Mouse (Mus musculus) MEL (cell line): ENCODE data around the gene Abca2. TPM values are rescaled to one million over a fixed set of nuclear protein-coding genes. Genes with fewer than 3 reads are reported as not detected.

Source experiments
- DNase-seq: peaks from one replicate; pipeline ENCODE4 v3.0.0; 2011; ENCODE audit warnings: low read depth, low spot score
- H3K27ac ChIP-seq: 2 replicates; pipeline ENCODE4 v1.5.1; 2012; ENCODE audit warnings: low read depth, mild to moderate bottlenecking, control low read depth, low read length, moderate library complexity; ENCODE audit not compliant: control insufficient read depth
- H3K27me3 ChIP-seq, 2 experiments: fragments of 150-350 bp in 1 of 2; sonication (generic) in 1 of 2; 2 replicates each; pipeline ENCODE4 v1.6.1; 2012; ENCODE audit warnings: low read length in 2 of 2, mild to moderate bottlenecking in 2 of 2, improper control_type of control experiment in 1 of 2, moderate library complexity in 1 of 2; ENCODE audit not compliant: insufficient read depth in 2 of 2, control insufficient read depth in 1 of 2
- H3K36me3 ChIP-seq, 2 experiments: 2 replicates each; pipeline ENCODE4 v1.6.1; 2012 to 2014; ENCODE audit warnings: low read length in 2 of 2, improper control_type of control experiment in 1 of 2, inconsistent platforms in 1 of 2, mild to moderate bottlenecking in 1 of 2; ENCODE audit not compliant: insufficient read depth in 2 of 2, control insufficient read depth in 1 of 2
- H3K4me1 ChIP-seq, 2 experiments: fragments of 150-350 bp in 1 of 2; sonication (generic) in 1 of 2; 2 replicates each; pipeline ENCODE4 v1.6.1; 2012; ENCODE audit warnings: low read length in 2 of 2, improper control_type of control experiment in 1 of 2, mild to moderate bottlenecking in 1 of 2; ENCODE audit not compliant: insufficient read depth in 2 of 2, control insufficient read depth in 1 of 2
- H3K4me3 ChIP-seq, 2 experiments: fragments of 150-350 bp in 1 of 2; sonication (generic) in 1 of 2; 2 replicates each; pipeline ENCODE4 v1.5.1; 2012; ENCODE audit warnings: low read depth in 2 of 2, low read length in 2 of 2, mild to moderate bottlenecking in 2 of 2, moderate library complexity in 2 of 2, control low read depth in 1 of 2, improper control_type of control experiment in 1 of 2; ENCODE audit not compliant: control insufficient read depth in 1 of 2, insufficient read depth in 1 of 2
- H3K79me2 ChIP-seq: 2 replicates; pipeline ENCODE4 v1.6.1; 2012; ENCODE audit warnings: mild to moderate bottlenecking, low read length, moderate library complexity; ENCODE audit not compliant: control insufficient read depth, poor library complexity, insufficient read depth
- H3K9ac ChIP-seq: 2 replicates; pipeline ENCODE4 v1.6.1; 2012; ENCODE audit warnings: low read depth, mild to moderate bottlenecking, control low read depth, low read length, moderate library complexity; ENCODE audit not compliant: control insufficient read depth, poor library complexity, severe bottlenecking
- H3K9me3 ChIP-seq: fragments of 150-350 bp; sonication (generic); replicated peaks from 2 replicates; pipeline ENCODE4 v1.6.1; 2012; ENCODE audit warnings: mild to moderate bottlenecking, low read length, improper control_type of control experiment, moderate library complexity; ENCODE audit not compliant: insufficient read depth
- CTCF ChIP-seq, 3 experiments: IDR thresholded peaks in 2 of 3; conservative IDR thresholded peaks in 1 of 3; 2 replicates each; pipeline ENCODE4 v1.5.1; 2011 to 2012; ENCODE audit warnings: low read length in 3 of 3, low read depth in 2 of 3, mild to moderate bottlenecking in 2 of 3, improper control_type of control experiment in 1 of 3, inconsistent platforms in 1 of 3, mixed read lengths in 1 of 3, moderate library complexity in 1 of 3; ENCODE audit not compliant: control insufficient read depth in 1 of 3, insufficient read depth in 1 of 3, poor library complexity in 1 of 3, severe bottlenecking in 1 of 3
- E2F4 ChIP-seq: IDR thresholded peaks from 2 replicates; pipeline ENCODE4 v1.6.1; 2011; ENCODE audit warnings: low read depth, low read length, improper control_type of control experiment, borderline replicate concordance
- ELF1 ChIP-seq: IDR thresholded peaks from 2 replicates; pipeline ENCODE4 v1.6.1; 2014; ENCODE audit warnings: low read depth, mild to moderate bottlenecking, inconsistent platforms, low read length, improper control_type of control experiment, moderate library complexity
- ETS1 ChIP-seq: IDR thresholded peaks from 2 replicates; pipeline ENCODE4 v1.6.1; 2012; ENCODE audit warnings: low read depth, mild to moderate bottlenecking, inconsistent platforms, low read length, improper control_type of control experiment, moderate library complexity
- GABPA ChIP-seq: IDR thresholded peaks from 2 replicates; pipeline ENCODE4 v1.6.1; 2012; ENCODE audit warnings: low read depth, mild to moderate bottlenecking, inconsistent platforms, low read length, improper control_type of control experiment, moderate library complexity
- GATA1 ChIP-seq: IDR thresholded peaks from 2 replicates; pipeline ENCODE4 v1.6.1; 2011; ENCODE audit warnings: low read depth, low read length, improper control_type of control experiment
- KAT2A ChIP-seq: conservative IDR thresholded peaks from 2 replicates; pipeline ENCODE4 v1.6.1; 2012; ENCODE audit warnings: low read depth, low read length, improper control_type of control experiment, inconsistent platforms
- MAFK ChIP-seq: IDR thresholded peaks from 2 replicates; pipeline ENCODE4 v1.6.1; 2011; ENCODE audit warnings: low read depth, mild to moderate bottlenecking, low read length, improper control_type of control experiment, borderline replicate concordance
- MAX ChIP-seq: IDR thresholded peaks from 2 replicates; pipeline ENCODE4 v1.6.1; 2011; ENCODE audit warnings: low read length, improper control_type of control experiment
- MEF2A ChIP-seq: IDR thresholded peaks from 2 replicates; pipeline ENCODE4 v1.6.1; 2014; ENCODE audit warnings: low read depth, mild to moderate bottlenecking, inconsistent platforms, low read length, improper control_type of control experiment; ENCODE audit not compliant: poor library complexity, insufficient replicate concordance, severe bottlenecking; ENCODE audit errors: extremely low read depth
- MXI1 ChIP-seq: IDR thresholded peaks from 2 replicates; pipeline ENCODE4 v1.6.1; 2011; ENCODE audit warnings: mild to moderate bottlenecking, low read depth, low read length, improper control_type of control experiment
- MYB ChIP-seq: IDR thresholded peaks from 2 replicates; pipeline ENCODE4 v1.6.1; 2011; ENCODE audit warnings: mild to moderate bottlenecking, low read depth, low read length, improper control_type of control experiment
- NELFE ChIP-seq: IDR thresholded peaks from 2 replicates; pipeline ENCODE4 v1.6.1; 2011; ENCODE audit warnings: low read depth, low read length, improper control_type of control experiment
- POLR2A ChIP-seq, 2 experiments: IDR thresholded peaks; 2 replicates each; pipeline ENCODE4 v1.6.1; 2011 to 2012; ENCODE audit warnings: low read length in 2 of 2, mild to moderate bottlenecking in 2 of 2, control low read depth in 1 of 2, improper control_type of control experiment in 1 of 2, low read depth in 1 of 2, moderate library complexity in 1 of 2; ENCODE audit not compliant: control insufficient read depth in 1 of 2, insufficient read depth in 1 of 2, poor library complexity in 1 of 2
- POLR2AphosphoS2 ChIP-seq: IDR thresholded peaks from 2 replicates; pipeline ENCODE4 v1.6.1; 2011; ENCODE audit warnings: low read length, improper control_type of control experiment
- POLR2AphosphoS5 ChIP-seq: IDR thresholded peaks from 2 replicates; pipeline ENCODE4 v1.6.1; 2012; ENCODE audit warnings: low read depth, borderline replicate concordance, mild to moderate bottlenecking, inconsistent platforms, low read length, moderate library complexity, mixed read lengths
- RAD21 ChIP-seq: IDR thresholded peaks from 2 replicates; pipeline ENCODE4 v1.6.1; 2011; ENCODE audit warnings: mild to moderate bottlenecking, low read depth, low read length, improper control_type of control experiment
- RCOR1 ChIP-seq: IDR thresholded peaks from 2 replicates; pipeline ENCODE4 v1.6.1; 2012; ENCODE audit warnings: low read depth, mild to moderate bottlenecking, inconsistent platforms, low read length, improper control_type of control experiment
- SIN3A ChIP-seq: IDR thresholded peaks from 2 replicates; pipeline ENCODE4 v1.6.1; 2012; ENCODE audit warnings: low read length, improper control_type of control experiment, inconsistent platforms
- TBP ChIP-seq: IDR thresholded peaks from 2 replicates; pipeline ENCODE4 v1.8.0; 2011; ENCODE audit warnings: low read depth, low read length, improper control_type of control experiment
- USF2 ChIP-seq, 2 experiments: IDR thresholded peaks; 2 replicates each; pipeline ENCODE4 v1.6.1; 2011 to 2012; ENCODE audit warnings: improper control_type of control experiment in 2 of 2, low read length in 2 of 2, borderline replicate concordance in 1 of 2, inconsistent platforms in 1 of 2, low read depth in 1 of 2, mild to moderate bottlenecking in 1 of 2; ENCODE audit not compliant: insufficient read depth in 1 of 2
- ZNF384 ChIP-seq: IDR thresholded peaks from 2 replicates; pipeline ENCODE4 v1.6.1; 2012; ENCODE audit warnings: low read depth, mild to moderate bottlenecking, inconsistent platforms, low read length, improper control_type of control experiment
- polyA plus RNA-seq, 2 experiments: library from polyadenylated mRNA; stranded (reverse) in 1 of 2; unstranded in 1 of 2; fragments of >175 nt in 1 of 2; fragments of >200 nt in 1 of 2; gene quantifications; 2 replicates each; pipeline versions ENCODE4 v1.2.1 to v1.2.4; 2012; ENCODE audit warnings: low replicate concordance in 2 of 2, low read depth in 1 of 2; ENCODE audit not compliant: insufficient read length in 2 of 2, insufficient read depth in 1 of 2, missing spikeins in 1 of 2
- total RNA-seq: library from RNA; depleted of rRNA; stranded (reverse); fragments of 300-350 nt; gene quantifications from 2 replicates; pipeline ENCODE4 v1.2.3, GENCODE M21; 2012

Gene Abca2
- total and polyA plus RNA-seq, 3 experiments: 10.4 to 42.2 TPM; not detected in 1

DNA sequence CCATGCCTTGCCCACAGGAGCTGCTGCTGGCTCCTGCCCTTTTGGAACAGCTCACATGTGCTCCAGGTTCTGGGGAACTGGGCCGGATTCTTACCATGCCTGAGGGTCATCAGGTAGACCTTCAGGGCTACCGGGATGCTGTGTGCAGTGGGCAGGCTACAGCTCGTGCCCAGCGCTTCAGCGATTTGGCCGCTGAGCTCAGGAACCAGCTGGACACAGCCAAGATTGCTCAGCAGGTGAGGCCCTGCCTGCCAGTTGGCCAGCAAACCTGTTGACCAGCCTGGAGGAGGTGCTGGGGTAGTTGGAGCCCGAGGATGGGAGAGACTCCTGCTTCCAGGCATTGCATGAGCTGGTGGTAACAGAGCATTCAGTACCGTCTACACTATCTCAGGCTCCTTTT is 5.8 kb downstream of the Abca2 start:
- no peak overlapping the region for H3K27ac ChIP-seq
- no peaks in the 10 kb centered on the region for H3K27me3 ChIP-seq
- H3K4me3 ChIP-seq: no peak overlapping the region
- TF ChIP-seq MXI1 (no peak), MEF2A (no peak), POLR2AphosphoS2 (no peak), KAT2A (no peak), E2F4 (no peak), GATA1 (no peak), NELFE (no peak)
- TF ChIP-seq, all 39 proteins: peak for 0
- Histone ChIP-seq H3K36me3 (peaks cover 0 to 2% of the 10 kb centered on the region in 2 experiments; a peak in 1 of 4 replicates), H3K79me2 (no peaks in the 10 kb centered on the region), H3K9ac (no peak overlapping the region), H3K9me3 (no peaks in the 10 kb centered on the region), H3K4me1 (peaks cover 0 to 4% of the 10 kb centered on the region in 2 experiments; a peak in 2 of 4 replicates)
- no peak for DNase-seq

DNA sequence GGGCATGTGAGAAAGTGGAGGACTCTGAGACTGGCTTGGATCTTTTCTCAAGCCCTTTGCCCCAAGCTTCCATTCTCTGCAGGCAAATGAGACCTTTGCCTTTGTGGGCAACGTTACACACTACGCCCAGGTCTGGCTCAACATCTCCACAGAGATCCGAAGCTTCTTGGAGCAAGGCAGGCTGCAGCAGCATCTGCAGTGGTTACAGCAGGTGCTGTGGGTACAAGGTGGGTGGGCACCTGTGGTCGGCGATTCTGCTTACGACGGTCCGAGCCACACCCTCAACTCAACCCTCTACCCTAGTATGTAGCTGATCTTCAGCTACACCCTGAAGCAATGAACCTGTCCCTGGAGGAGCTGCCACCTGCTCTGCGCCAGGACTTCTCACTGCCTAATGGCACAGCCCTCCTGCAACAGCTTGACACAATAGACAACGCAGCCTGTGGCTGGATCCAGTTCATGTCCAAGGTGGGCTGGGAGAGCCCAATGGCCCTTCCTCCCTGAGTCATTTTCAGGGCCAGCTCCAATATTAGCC is 7.8 kb downstream of the Abca2 start:
- Histone ChIP-seq H3K36me3 (no peaks in the 10 kb centered on the region; a peak in 1 of 4 replicates), H3K27ac (no peak overlapping the region)
- TF ChIP-seq MAX (no peak), ZNF384 (no peak), SIN3A (no peak), POLR2AphosphoS2 (no peak), RCOR1 (no peak), ETS1 (no peak), GABPA (no peak), ELF1 (no peak), NELFE (no peak), POLR2AphosphoS5 (no peak), RAD21 (no peak), MAFK (no peak), MXI1 (no peak), GATA1 (no peak), CTCF (IDR thresholded peaks at IDR 0.05 in 2 of 3, conservative IDR thresholded peaks at IDR 0.05 in 1 of 3; ENCODE audit: control insufficient read depth in 1 of 3, insufficient read depth in 1 of 3, low read depth in 2 of 3, low read length in 3 of 3, poor library complexity in 1 of 3, severe bottlenecking in 1 of 3) (no peak), USF2 (IDR thresholded peaks at IDR 0.05; ENCODE audit: borderline replicate concordance in 1 of 2, insufficient read depth in 1 of 2, low read depth in 1 of 2, low read length in 2 of 2) (no peak), MYB (no peak), POLR2A (IDR thresholded peaks at IDR 0.05; ENCODE audit: control insufficient read depth in 1 of 2, insufficient read depth in 1 of 2, low read depth in 1 of 2, low read length in 2 of 2, poor library complexity in 1 of 2) (no peak), TBP (no peak)

More for the DNA sequence above, 7.8 kb downstream of the Abca2 start:
- Histone ChIP-seq H3K9me3 (no peaks in the 10 kb centered on the region), H3K9ac (no peak overlapping the region), H3K4me1 (no peaks in the 10 kb centered on the region), H3K27me3 (no peaks in the 10 kb centered on the region), H3K4me3 (no peak overlapping the region), H3K79me2 (no peaks in the 10 kb centered on the region)
- no peak for DNase-seq
